ENCODE assay signal across 10 mouse cellular contexts in the genomic region with DNA sequence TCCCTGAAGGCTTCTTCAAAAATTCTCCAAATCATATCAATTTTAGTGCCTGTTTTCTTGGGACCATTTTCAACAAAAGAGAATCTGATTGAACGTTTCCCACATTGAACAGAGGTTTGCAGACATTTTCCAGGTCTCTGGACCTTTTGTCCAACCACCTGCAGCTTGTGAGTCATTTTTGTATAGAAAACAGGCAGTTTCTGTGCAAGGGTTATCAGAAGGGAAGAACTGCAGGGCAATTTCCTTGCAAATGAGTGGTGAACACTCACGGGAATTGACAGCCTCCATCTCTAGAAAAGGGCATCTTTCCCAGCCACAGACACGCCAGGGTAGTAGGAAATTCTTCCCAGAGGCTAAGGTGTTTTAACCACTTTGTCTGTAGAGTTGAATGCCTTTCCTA. TPM values are rescaled to one million over a fixed set of nuclear protein-coding genes. Genes with fewer than 3 reads are reported as not detected.
DNase-seq lines count a peak whose midpoint lies in the region; ATAC-seq and TF ChIP-seq lines count a peak whose summit lies in the region.
"Had no signal": no experiment of that assay in that cellular context is flagged by ENCODE, and none has a peak within 500 bp of the region (broad histone marks: within the 10 kb centered on the region; RNA-seq: fewer than 3 reads in every experiment).

No protein-coding gene starts in this region.

- no peaks in the 10 kb centered on the region for H3K4me1 ChIP-seq in heart, embryonic 10.5 days
- no peaks in the 10 kb centered on the region; the same call in 1 of the 2 replicates for H3K4me1 ChIP-seq in neural tube, embryonic 11.5 days (ENCODE audit: control insufficient read depth, insufficient read depth, low read length)
- H3K4me1 ChIP-seq in liver, embryonic 12.5 days = peaks cover 21% of the 10 kb centered on the region
- H3K4me1 ChIP-seq in stomach, postnatal 0 days (replicated peaks; ENCODE audit: control insufficient read depth, insufficient read depth) = no peaks in the 10 kb centered on the region

- no peak overlapping the region for H3K9ac ChIP-seq in neural tube, embryonic 11.5 days (ENCODE audit: low read length)
- peak overlapping the region; percentile 62; the same call in 1 of the 2 replicates for H3K9ac ChIP-seq in liver, embryonic 12.5 days
- H3K9ac ChIP-seq in stomach, postnatal 0 days (ENCODE audit: low read length) = no peak overlapping the region

- WGBS in heart, embryonic 10.5 days = 57% methylated on average over 3 of the region's 3 CpGs
- WGBS in neural tube, embryonic 11.5 days = 48% methylated on average over 3 of the region's 3 CpGs
- 61% methylated on average over 3 of the region's 3 CpGs for whole genome bisulfite sequencing in liver, embryonic 12.5 days (ENCODE audit: insufficient replicate concordance)
- WGBS in stomach, postnatal 0 days = 72% methylated on average over 3 of the region's 3 CpGs

- peak overlapping the region; percentile 90; the same call in 1 of the 2 replicates for H3K27ac ChIP-seq in heart, embryonic 10.5 days
- H3K27ac ChIP-seq in neural tube, embryonic 11.5 days (ENCODE audit: low read depth, low read length) = no peak overlapping the region
- no peak overlapping the region for H3K27ac ChIP-seq in liver, embryonic 12.5 days
- H3K27ac ChIP-seq in stomach, postnatal 0 days (replicated peaks) = no peak overlapping the region

- no peak for TF ChIP-seq CTCF in stomach, postnatal 0 days (IDR thresholded peaks at IDR 0.05; ENCODE audit: low read depth)

- no peaks in the 10 kb centered on the region for H3K9me3 ChIP-seq in heart, embryonic 10.5 days
- H3K9me3 ChIP-seq in neural tube, embryonic 11.5 days (ENCODE audit: control insufficient read depth, low read length) = no peaks in the 10 kb centered on the region
- H3K9me3 ChIP-seq in liver, embryonic 12.5 days (replicated peaks) = no peaks in the 10 kb centered on the region
- H3K9me3 ChIP-seq in stomach, postnatal 0 days (ENCODE audit: control insufficient read depth, low read length) = no peaks in the 10 kb centered on the region

- H3K4me2 ChIP-seq in neural tube, embryonic 11.5 days (ENCODE audit: low read depth) = peak overlapping the region; percentile 2; the same call in 1 of the 2 replicates
- peak overlapping the region; percentile 76 for H3K4me2 ChIP-seq in liver, embryonic 12.5 days
- H3K4me2 ChIP-seq in stomach, postnatal 0 days (replicated peaks; ENCODE audit: low read depth) = peak overlapping the region; percentile 46; the same call in 1 of the 2 replicates

- no peak for ATAC-seq in neural tube, embryonic 11.5 days (ENCODE audit: insufficient read depth, low FRiP score, low TSS enrichment)
- no peak for ATAC-seq in liver, embryonic 12.5 days
- ATAC-seq in stomach, postnatal 0 days (ENCODE audit: low FRiP score, low TSS enrichment) = no peak

- no peak for TF ChIP-seq EP300 in stomach, postnatal 0 days (optimal IDR thresholded peaks at IDR 0.05)

- H3K36me3 ChIP-seq in heart, embryonic 10.5 days = no peaks in the 10 kb centered on the region
- H3K36me3 ChIP-seq in neural tube, embryonic 11.5 days (ENCODE audit: control insufficient read depth, insufficient read depth, low read length) = no peaks in the 10 kb centered on the region
- peaks cover 7% of the 10 kb centered on the region; the same call in 1 of the 2 replicates for H3K36me3 ChIP-seq in liver, embryonic 12.5 days
- H3K36me3 ChIP-seq in stomach, postnatal 0 days (ENCODE audit: control insufficient read depth, insufficient read depth, low read length) = 0 out of 2 replicates have a peak, but pooled peaks cover 2% of the 10 kb centered on the region

- H3K27me3 ChIP-seq in heart, embryonic 10.5 days (ENCODE audit: insufficient read depth, poor library complexity, severe bottlenecking) = no peaks in the 10 kb centered on the region
- no peaks in the 10 kb centered on the region for H3K27me3 ChIP-seq in neural tube, embryonic 11.5 days (ENCODE audit: control insufficient read depth, insufficient read depth, low read length)
- no peaks in the 10 kb centered on the region for H3K27me3 ChIP-seq in liver, embryonic 12.5 days (replicated peaks)
- no peaks in the 10 kb centered on the region for H3K27me3 ChIP-seq in stomach, postnatal 0 days (ENCODE audit: control insufficient read depth, insufficient read depth, low read length)

- 0 out of 2 replicates have a peak overlapping the region, but pooled peaks have one; percentile 71 for H3K4me3 ChIP-seq in heart, embryonic 10.5 days
- no peak overlapping the region for H3K4me3 ChIP-seq in neural tube, embryonic 11.5 days (ENCODE audit: low read depth, low read length)
- H3K4me3 ChIP-seq in liver, embryonic 12.5 days = peak overlapping the region; percentile 66; the same call in 1 of the 2 replicates
- H3K4me3 ChIP-seq in stomach, postnatal 0 days (ENCODE audit: low read depth, low read length) = no peak overlapping the region

- DNase-seq in heart, embryonic 10.5 days (ENCODE audit: low spot score) = no peak
- DNase-seq in heart, adult 18-20 months = no peak
- no peak for DNase-seq in neural tube, embryonic 11.5 days (ENCODE audit: low spot score)
- no peak for DNase-seq in neural tube, embryonic 10.5 days (ENCODE audit: extremely low spot score, low spot score)
- DNase-seq in stomach, postnatal 0 days (ENCODE audit: low spot score) = no peak
- no peak for DNase-seq in testis, postnatal 14 days (ENCODE audit: low spot score)
- DNase-seq in urinary bladder, postnatal 14 days (ENCODE audit: low spot score) = no peak
- DNase-seq: cerebellum, adult 9-10 months had no signal

RNA-seq across cellular contexts. Expression of gene Xrcc5, which starts 1.0 kb away (rescaled TPM):
- 24.1 and 35.1 TPM in 2 replicates for polyA plus RNA-seq in heart, embryonic 10.5 days (2016; fragmentation: Nextera tagmentation; extraction: Ambion mirVana)
- total RNA-seq in heart, adult 18-20 months (2021) = 10 to 100 TPM; 16.4 to 19.7 TPM
- polyA plus RNA-seq in neural tube, embryonic 11.5 days (2014; fragmentation: Nextera tagmentation; extraction: Ambion mirVana) = 58.1 and 61.0 TPM in 2 replicates
- 25.7 and 27.9 TPM in 2 replicates for polyA plus RNA-seq in liver, embryonic 12.5 days (2016; fragmentation: Nextera tagmentation; extraction: Ambion mirVana)
- 21.1 and 23.5 TPM in 2 replicates for polyA plus RNA-seq in stomach, postnatal 0 days (2015; fragmentation: Nextera tagmentation; extraction: Ambion mirVana)

RNA-seq across cellular contexts. Expression of gene Tmem169, which starts 22.1 kb away (rescaled TPM):
- 0.36 and 1.1 TPM in 2 replicates for polyA plus RNA-seq in heart, embryonic 10.5 days (2016; fragmentation: Nextera tagmentation; extraction: Ambion mirVana)
- not detected for total RNA-seq in heart, adult 18-20 months (2021)
- 17.8 and 22.6 TPM in 2 replicates for polyA plus RNA-seq in neural tube, embryonic 11.5 days (2014; fragmentation: Nextera tagmentation; extraction: Ambion mirVana)
- 0.49 and 0.62 TPM in 2 replicates for polyA plus RNA-seq in liver, embryonic 12.5 days (2016; fragmentation: Nextera tagmentation; extraction: Ambion mirVana)
- 0.69 and 0.87 TPM in 2 replicates for polyA plus RNA-seq in stomach, postnatal 0 days (2015; fragmentation: Nextera tagmentation; extraction: Ambion mirVana)
- polyA plus RNA-seq: spleen, adult 2 months had no signal

RNA-seq across cellular contexts. Expression of gene Pecr, which starts 22.1 kb away (rescaled TPM):
- polyA plus RNA-seq in heart, embryonic 10.5 days (2016; fragmentation: Nextera tagmentation; extraction: Ambion mirVana) = 20.4 and 28.6 TPM in 2 replicates
- 10 to 100 TPM; 13.4 to 13.6 TPM for total RNA-seq in heart, adult 18-20 months (2021)
- polyA plus RNA-seq in neural tube, embryonic 11.5 days (2014; fragmentation: Nextera tagmentation; extraction: Ambion mirVana) = 14.0 and 17.3 TPM in 2 replicates
- 33.7 and 34.4 TPM in 2 replicates for polyA plus RNA-seq in liver, embryonic 12.5 days (2016; fragmentation: Nextera tagmentation; extraction: Ambion mirVana)
- 44.0 and 44.8 TPM in 2 replicates for polyA plus RNA-seq in stomach, postnatal 0 days (2015; fragmentation: Nextera tagmentation; extraction: Ambion mirVana)

Comparison
In these comparisons a context has a peak if more than half of its experiments do, and no peak if none do; other contexts are left out.
1. H3K4me3 ChIP-seq: peak in heart, embryonic 10.5 days (single experiment) and liver, embryonic 12.5 days (single experiment); none in neural tube, embryonic 11.5 days (single experiment) and stomach, postnatal 0 days (single experiment).
2. H3K4me2 ChIP-seq: peak in every context shown above with its lines; median percentile 76 in liver, embryonic 12.5 days; 46 in stomach, postnatal 0 days; 2 in neural tube, embryonic 11.5 days.